Mouse (Mus musculus): ENCODE data around the gene Gse1. TPM values are rescaled to one million over a fixed set of nuclear protein-coding genes. Genes with fewer than 3 reads are reported as not detected.

Gene Gse1
- total RNA-seq, 2 experiments from 2014 or later, result 23.9 to 24.1 TPM

- no peak for DNase-seq (ENCODE audit: low spot score in 2 of 2)
Observed at GRCm38 (mm10) chr8:120472230-120472629, 244.0 kb downstream of the Gse1 start.

- peak in 1 of 2 experiments; percentile 59 for DNase-seq (ENCODE audit: low spot score in 2 of 2)
Observed at GRCm38 (mm10) chr8:120473729-120474364, 245.6 kb downstream of the Gse1 start.

DNA sequence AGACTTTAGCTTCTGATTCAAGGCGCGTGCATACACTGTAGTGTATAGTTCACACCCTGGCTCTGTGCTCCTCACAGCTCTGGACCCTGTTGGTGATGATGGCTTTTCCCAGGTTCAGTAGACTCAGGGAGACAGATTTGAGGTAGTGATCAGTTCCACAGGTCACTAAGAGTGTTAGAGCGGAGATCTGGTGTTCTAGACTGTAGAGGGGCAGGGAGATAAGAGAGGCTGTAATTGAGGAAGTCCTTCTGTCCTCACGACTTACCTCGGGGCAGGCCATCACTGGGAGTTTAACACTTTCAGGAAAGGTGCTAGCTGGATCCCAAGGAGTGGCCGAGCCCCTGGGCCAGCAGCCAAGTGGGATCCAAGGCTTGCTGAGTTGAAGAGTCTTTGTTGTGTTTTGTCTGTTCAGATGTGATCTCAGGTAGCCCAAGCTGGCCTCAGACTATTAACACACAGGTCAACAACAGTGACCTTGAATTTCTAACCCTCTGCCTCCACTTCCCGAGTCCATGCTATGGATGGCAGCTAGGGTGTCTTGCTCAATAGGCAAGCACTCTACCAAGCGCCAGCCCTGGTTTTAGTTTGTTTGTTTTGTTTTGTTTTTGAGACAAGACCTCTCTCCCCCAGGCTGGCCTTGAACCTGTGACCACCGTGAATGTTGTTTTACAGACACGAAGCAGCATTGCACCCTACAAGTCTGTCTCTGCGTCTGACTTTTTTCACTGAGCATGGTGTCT, 246.4 kb downstream of the Gse1 start:
- no peak for DNase-seq (ENCODE audit: low spot score in 2 of 2)

DNA sequence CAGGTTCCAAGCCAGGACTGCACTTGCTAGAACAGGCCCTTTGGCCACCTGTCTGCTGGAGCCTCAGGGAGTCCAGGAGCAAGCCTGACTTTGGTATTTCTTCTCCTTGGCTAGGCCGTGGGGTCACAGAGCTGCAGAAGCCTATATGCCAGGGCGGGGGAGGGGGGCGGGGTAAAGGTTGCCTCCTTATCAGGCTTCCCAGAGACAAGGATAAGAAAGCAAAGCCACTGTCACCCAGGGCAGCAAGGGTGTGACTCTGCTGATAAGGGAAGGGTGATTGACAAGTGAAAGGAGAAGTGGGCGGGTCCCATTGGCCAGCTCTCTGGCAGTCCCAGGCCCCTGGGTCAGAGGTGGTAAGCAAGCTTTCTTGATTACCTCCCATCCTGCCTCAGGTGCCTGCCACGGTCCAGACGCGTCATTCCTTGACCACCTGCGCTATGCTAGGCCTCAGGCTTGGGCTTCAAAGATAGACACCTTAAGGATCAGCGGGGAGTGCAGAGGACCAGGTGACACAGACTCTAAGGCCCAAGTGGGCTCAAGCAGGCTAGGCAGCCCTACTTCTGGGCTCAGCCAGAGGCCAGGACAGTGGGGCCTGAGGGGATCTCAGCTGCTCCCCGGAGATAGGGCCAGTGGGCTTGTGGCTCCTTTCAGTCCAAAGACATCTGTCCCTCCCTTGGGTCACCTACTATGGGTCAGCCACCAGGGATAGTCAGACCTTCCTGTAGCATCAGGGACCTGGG, 247.4 kb downstream of the Gse1 start:
- no peak for DNase-seq (ENCODE audit: low spot score in 2 of 2)

GRCm38 (mm10) chr8:120476711-120477575, 248.7 kb downstream of the Gse1 start:
- DNase-seq (ENCODE audit: low spot score in 2 of 2), result no peak

DNA sequence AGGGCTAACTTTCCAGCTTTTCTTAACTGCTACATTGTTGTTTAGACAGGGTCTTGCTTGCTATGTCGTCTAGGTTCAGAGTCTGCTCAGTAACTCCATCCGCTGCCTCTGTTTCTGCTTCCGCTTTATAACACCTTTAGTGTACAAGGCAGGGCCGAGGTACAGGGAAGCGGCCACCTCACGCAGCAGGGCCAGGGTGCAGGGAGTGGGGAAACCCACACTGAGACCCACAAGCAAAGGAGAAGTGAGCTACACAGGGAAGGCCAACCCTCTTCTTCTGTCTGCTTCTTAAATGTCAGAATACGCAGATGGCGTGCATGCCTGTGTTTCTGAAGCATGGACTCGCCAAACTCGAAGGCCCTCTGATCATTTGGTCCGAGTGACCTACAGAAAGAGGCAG, 250.5 kb downstream of the Gse1 start:
- DNase-seq (ENCODE audit: low spot score in 2 of 2), result no peak

DNA sequence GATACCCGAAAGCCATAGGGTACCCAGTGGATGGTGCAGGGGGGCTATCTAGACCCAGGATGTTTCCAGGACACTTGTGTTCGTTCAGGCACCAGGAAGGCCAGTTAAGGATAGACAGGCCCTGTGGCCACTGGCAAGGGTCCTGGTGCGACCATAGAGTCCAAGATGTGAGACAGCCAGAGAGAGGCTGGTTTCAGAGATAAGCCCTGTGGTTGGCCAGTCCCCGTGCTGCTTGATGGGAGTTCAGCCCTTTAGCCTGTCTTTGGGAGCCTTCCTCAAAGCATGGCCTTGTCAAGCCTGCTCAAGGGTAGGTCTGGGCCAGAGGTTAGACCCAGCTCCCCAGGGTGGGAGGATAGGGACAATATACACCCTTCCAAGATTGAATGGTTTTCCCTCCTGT, 251.4 kb downstream of the Gse1 start:
- DNase-seq (ENCODE audit: low spot score in 2 of 2), result no peak

GRCm38 (mm10) chr8:120482015-120482689, 253.9 kb downstream of the Gse1 start:
- DNase-seq (ENCODE audit: low spot score in 2 of 2), result no peak

DNA sequence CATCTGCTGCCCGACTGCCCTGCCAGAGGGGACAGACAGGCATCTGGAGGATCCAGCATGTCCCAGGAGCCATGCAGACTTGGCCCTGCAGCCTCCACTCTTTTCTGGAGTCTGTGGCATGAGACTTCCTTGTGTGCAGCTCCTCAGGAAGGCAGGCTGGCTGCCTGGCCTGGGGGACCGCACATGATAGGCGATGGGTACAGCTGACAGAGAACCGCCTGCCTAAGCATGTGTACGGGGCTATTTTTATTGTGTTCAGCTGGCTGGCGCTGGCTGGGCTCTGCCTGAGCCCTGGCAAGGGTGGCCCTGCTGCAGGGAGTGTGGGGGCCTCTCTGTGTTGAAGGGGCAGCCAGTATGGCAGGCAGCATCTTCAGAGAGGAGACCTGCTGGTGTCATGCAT, 256.2 kb downstream of the Gse1 start:
- DNase-seq (ENCODE audit: low spot score in 2 of 2), result no peak

DNA sequence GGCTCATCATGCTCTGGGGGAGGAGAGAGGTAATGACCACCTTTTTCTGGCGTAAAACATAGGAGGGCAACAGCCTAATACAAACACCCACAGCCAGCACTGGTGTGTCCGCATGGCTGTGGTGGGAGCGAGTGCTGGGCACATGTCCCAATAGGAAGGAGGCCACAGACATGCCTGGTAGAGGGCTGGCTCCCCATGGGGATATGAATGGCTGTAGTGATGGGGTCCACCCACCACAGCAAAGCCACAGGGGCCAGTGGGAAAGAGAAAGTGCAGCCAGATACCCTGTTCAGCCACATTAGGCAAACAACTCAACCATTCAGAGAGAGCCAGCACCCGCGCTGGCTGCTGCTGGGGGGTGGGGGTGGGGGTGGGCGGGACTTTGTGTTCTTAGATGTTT, 256.9 kb downstream of the Gse1 start:
- DNase-seq (ENCODE audit: low spot score in 2 of 2), result no peak

DNA sequence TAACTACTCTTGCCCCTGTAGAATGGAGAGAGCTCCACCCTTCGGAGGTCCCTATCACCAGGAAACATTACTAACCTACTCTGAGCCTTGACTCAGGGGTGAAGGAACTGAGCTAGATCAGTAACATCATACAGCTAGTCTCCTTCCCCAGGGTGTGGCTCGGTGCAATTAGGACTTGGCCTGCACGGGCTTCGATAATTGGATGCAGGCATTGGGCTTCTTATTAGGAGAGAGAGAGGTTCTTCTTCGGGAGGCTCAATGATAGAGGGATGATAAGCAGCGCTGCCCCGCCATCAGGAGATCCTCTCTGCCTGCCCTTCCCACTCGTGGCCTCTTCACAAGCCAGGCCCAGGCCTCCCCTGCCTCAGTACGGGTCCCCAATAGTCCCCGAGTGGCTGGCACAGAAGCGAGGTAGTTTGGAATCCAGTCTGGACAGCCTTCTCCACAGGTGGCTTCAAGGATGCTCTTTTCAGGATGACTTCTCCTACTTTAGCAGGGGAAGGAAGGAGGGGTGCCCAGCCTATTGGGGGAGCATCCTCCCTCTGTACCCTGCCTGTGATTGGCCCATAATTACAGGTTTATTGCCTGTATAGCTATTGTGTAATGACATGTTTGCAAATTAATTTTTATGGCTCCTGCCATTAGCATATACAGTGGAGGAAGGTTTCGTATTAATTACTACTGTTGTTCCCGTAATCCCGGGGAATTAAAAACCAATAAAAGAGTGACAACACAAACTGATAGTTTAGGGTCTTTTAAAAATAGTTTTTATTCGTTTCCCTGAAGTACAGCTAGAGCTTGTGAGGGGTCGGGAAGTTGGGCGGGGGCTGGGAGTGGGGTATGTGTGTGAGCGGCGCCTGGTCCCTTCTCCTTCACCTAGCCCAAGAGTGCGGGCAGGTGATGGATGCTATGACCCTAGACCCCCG, 257.6 kb downstream of the Gse1 start:
- no peak for DNase-seq (ENCODE audit: low spot score in 2 of 2)

DNA sequence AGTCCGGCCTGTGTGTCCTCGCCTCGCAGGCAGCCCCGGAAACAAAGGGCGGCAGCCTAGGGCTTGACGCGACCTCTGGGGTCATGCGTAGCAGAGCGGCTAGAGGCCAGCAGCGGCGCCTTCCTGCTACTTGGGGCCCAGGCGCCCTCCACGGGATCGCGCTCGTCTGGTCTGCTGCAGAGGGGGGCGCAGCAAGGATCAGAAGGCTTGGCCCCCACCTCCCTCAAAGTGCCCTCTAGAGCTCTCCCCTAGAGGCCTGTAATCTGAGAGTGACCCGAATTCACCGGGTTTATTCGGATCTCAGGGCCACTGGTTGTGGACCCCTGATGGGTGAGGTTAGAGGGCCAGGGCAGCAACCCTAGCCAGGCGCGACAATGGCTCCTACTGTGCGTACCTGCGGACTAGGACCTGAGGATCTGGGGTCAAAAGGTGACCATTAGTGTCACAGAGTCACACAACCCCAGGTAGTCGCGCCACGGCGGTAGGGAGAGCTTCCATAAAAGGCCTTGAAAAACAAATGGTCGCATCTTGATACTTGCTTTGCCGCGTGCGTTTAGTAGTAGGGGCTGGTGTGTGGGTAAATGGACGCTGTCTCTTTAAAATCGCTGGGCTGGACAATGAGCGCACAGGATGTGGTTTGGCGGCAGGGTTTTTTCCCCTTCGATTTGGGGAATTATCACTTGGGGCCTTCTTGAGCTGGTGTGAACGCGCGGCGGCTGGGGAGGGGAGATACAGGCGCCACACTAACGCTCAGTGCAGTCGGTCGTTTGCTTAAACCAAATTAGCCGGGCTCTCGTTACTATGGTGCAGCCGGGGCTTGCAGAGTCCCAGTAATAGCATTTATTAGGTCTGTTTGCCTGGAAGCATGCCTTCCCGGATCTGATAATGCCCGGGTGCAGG, 258.5 kb downstream of the Gse1 start:
- peak in 1 of 2 experiments; percentile 53 for DNase-seq (ENCODE audit: low spot score in 2 of 2)

DNA sequence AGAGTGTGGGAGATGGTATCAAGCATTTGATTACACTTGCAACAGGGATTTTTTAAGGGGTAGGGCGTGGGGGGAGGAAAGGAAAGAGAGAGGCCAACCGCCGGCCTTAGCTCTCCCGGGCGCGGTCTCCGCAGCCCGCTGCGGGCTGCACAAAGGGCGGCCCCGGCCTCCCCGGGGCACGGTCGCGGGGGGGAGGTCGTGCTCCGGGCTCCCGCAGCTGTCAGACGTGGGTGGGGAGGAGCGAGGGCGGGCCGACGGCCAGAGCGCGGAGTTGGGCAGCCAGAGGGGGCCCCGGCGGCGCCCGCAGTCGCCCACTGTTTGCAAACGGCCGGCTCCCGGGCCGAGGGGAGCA, 259.1 kb downstream of the Gse1 start:
- peak in 1 of 2 experiments; percentile 63 for DNase-seq (ENCODE audit: low spot score in 2 of 2)

- peak; percentile 68 to 72 for DNase-seq (ENCODE audit: low spot score in 2 of 2)
Observed at GRCm38 (mm10) chr8:120487729-120488510, 259.7 kb downstream of the Gse1 start.

GRCm38 (mm10) chr8:120488636-120489131, 260.4 kb downstream of the Gse1 start:
- no peak for DNase-seq (ENCODE audit: low spot score in 2 of 2)

DNA sequence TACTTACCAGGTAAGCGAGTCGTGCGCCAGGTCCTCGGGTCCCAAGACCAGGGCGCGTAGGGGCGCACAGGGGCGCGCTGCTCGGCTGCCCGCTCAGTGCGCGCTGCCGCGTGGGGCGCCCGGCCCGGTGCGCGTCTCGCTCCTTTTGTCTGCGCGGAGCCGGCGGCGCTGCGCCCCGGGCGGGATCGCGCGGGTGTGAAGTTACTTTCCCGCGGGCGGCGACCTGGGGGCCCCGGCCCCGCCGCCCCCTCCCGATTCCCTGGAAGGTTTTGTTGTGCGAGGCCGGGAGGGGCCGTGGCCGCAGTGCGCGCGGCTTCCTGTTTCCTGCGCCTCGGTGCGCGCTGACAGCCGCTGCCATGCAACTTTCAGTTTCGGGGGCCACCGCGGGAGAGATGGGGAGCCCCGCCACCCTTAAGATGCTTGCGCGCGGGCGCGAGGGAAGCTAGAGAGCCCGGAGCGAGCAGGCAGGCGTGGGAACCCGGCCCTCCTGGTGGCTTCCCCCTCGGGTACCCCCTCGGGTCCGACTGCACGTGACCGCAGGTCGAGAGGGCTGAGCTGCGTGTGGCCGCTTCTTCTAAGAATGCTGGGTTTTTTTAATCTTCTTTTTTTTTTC, 261.0 kb downstream of the Gse1 start:
- peak in 1 of 2 experiments; percentile 71 for DNase-seq (ENCODE audit: low spot score in 2 of 2)

DNA sequence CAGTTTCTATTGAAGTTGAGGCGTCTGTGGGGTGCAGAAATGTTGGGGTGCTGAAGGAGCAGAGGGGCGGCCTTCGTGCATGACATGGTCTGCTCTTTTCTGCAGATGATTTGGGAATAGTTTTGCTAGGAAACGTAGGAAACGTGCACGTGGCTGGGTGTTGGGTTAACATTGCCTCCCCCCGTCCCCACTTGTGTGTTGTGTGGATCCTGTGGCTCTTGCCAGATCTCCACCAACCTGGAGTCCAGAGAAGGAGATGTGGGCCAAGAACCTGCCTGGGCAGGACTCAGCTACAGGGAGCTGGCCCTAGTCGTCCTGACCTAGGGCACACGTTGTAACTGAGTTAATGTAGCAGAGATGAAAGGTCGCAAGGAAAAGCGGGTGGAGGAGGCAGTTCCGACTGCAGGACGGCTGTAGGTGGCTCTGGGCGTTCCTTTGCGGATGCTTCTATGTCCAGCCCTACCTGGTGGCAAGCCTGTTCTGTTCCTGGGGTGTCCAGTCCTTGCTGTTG, 261.6 kb downstream of the Gse1 start:
- no peak for DNase-seq (ENCODE audit: low spot score in 2 of 2)
